Mouse (Mus musculus): ENCODE measurements at regions not wholly inside any gene's neighbourhood (a gene's known extent, or its start where the extent isn't known, plus 50 kb on each side); places are given as distances from the start of the nearest gene placed in this dataset.

GRCm38 (mm10) chr7:83251995-83252563 lies 332.6 kb upstream of the Tmc3 start:
- Histone ChIP-seq H3K36me3 (ENCODE audit: control insufficient read depth, insufficient read depth, low read length) (no peaks in the 10 kb centered on the region), H3K4me1 (ENCODE audit: control insufficient read depth, insufficient read depth, low read length) (no peaks in the 10 kb centered on the region), H3K27me3 (ENCODE audit: control insufficient read depth, insufficient read depth, low read length) (no peaks in the 10 kb centered on the region), H3K4me3 (ENCODE audit: low read depth, low read length) (no peak overlapping the region), H3K9ac (ENCODE audit: low read depth, low read length) (no peak overlapping the region), H3K4me2 (no peak overlapping the region), H3K9me3 (replicated peaks; ENCODE audit: control insufficient read depth, low read length) (no peaks in the 10 kb centered on the region), H3K27ac (ENCODE audit: low read depth, low read length) (no peak overlapping the region)
- no peak for ATAC-seq (replicated peaks; ENCODE audit: insufficient number of reproducible peaks, low FRiP score, low TSS enrichment)
- WGBS (ENCODE audit: insufficient replicate concordance), result 78% methylated on average over 8 of the region's 8 CpGs

- no peak for ATAC-seq (replicated peaks; ENCODE audit: insufficient number of reproducible peaks, low FRiP score, low TSS enrichment)
- Histone ChIP-seq H3K4me3 (ENCODE audit: low read depth, low read length) (no peak overlapping the region), H3K4me2 (no peak overlapping the region), H3K9ac (ENCODE audit: low read depth, low read length) (no peak overlapping the region), H3K27me3 (ENCODE audit: control insufficient read depth, insufficient read depth, low read length) (no peaks in the 10 kb centered on the region), H3K4me1 (ENCODE audit: control insufficient read depth, insufficient read depth, low read length) (no peaks in the 10 kb centered on the region), H3K9me3 (replicated peaks; ENCODE audit: control insufficient read depth, low read length) (no peaks in the 10 kb centered on the region), H3K36me3 (ENCODE audit: control insufficient read depth, insufficient read depth, low read length) (no peaks in the 10 kb centered on the region), H3K27ac (ENCODE audit: low read depth, low read length) (no peak overlapping the region)
- WGBS (ENCODE audit: insufficient replicate concordance), result 74% methylated on average over 9 of the region's 9 CpGs
These were observed 331.7 kb upstream of the Tmc3 start for GRCm38 (mm10) chr7:83253001-83253400.

- Histone ChIP-seq H3K36me3 (ENCODE audit: control insufficient read depth, insufficient read depth, low read length) (no peaks in the 10 kb centered on the region), H3K9ac (ENCODE audit: low read depth, low read length) (no peak overlapping the region), H3K27ac (ENCODE audit: low read depth, low read length) (no peak overlapping the region), H3K4me1 (ENCODE audit: control insufficient read depth, insufficient read depth, low read length) (no peaks in the 10 kb centered on the region), H3K4me3 (ENCODE audit: low read depth, low read length) (no peak overlapping the region), H3K4me2 (no peak overlapping the region), H3K27me3 (ENCODE audit: control insufficient read depth, insufficient read depth, low read length) (no peaks in the 10 kb centered on the region), H3K9me3 (replicated peaks; ENCODE audit: control insufficient read depth, low read length) (no peaks in the 10 kb centered on the region)
- 73% methylated on average over 3 of the region's 3 CpGs for WGBS (ENCODE audit: insufficient replicate concordance)
- ATAC-seq (replicated peaks; ENCODE audit: insufficient number of reproducible peaks, low FRiP score, low TSS enrichment), result no peak
These were observed 331.3 kb upstream of the Tmc3 start for GRCm38 (mm10) chr7:83253432-83253831.

- no peak overlapping the region for H3K9ac ChIP-seq (ENCODE audit: low read depth, low read length)
- H3K4me2 ChIP-seq, result no peak overlapping the region
- H3K27me3 ChIP-seq (ENCODE audit: control insufficient read depth, insufficient read depth, low read length), result no peaks in the 10 kb centered on the region
- H3K36me3 ChIP-seq (ENCODE audit: control insufficient read depth, insufficient read depth, low read length), result no peaks in the 10 kb centered on the region
- 76% methylated on average over 4 of the region's 4 CpGs for WGBS (ENCODE audit: insufficient replicate concordance)
- H3K9me3 ChIP-seq (replicated peaks; ENCODE audit: control insufficient read depth, low read length), result no peaks in the 10 kb centered on the region
- no peak for ATAC-seq (replicated peaks; ENCODE audit: insufficient number of reproducible peaks, low FRiP score, low TSS enrichment)
- no peaks in the 10 kb centered on the region for H3K4me1 ChIP-seq (ENCODE audit: control insufficient read depth, insufficient read depth, low read length)
- no peak overlapping the region for H3K4me3 ChIP-seq (ENCODE audit: low read depth, low read length)
- no peak overlapping the region for H3K27ac ChIP-seq (ENCODE audit: low read depth, low read length)
These were observed 330.3 kb upstream of the Tmc3 start for GRCm38 (mm10) chr7:83254411-83254810.

- ATAC-seq (replicated peaks; ENCODE audit: insufficient number of reproducible peaks, low FRiP score, low TSS enrichment), result no peak
- Histone ChIP-seq H3K9ac (ENCODE audit: low read depth, low read length) (no peak overlapping the region), H3K4me2 (no peak overlapping the region), H3K27me3 (ENCODE audit: control insufficient read depth, insufficient read depth, low read length) (no peaks in the 10 kb centered on the region), H3K36me3 (ENCODE audit: control insufficient read depth, insufficient read depth, low read length) (no peaks in the 10 kb centered on the region), H3K4me1 (ENCODE audit: control insufficient read depth, insufficient read depth, low read length) (no peaks in the 10 kb centered on the region), H3K27ac (ENCODE audit: low read depth, low read length) (no peak overlapping the region), H3K4me3 (ENCODE audit: low read depth, low read length) (no peak overlapping the region), H3K9me3 (replicated peaks; ENCODE audit: control insufficient read depth, low read length) (no peaks in the 10 kb centered on the region)
- 75% methylated on average over 6 of the region's 6 CpGs for WGBS (ENCODE audit: insufficient replicate concordance)
These were observed 328.4 kb upstream of the Tmc3 start for GRCm38 (mm10) chr7:83256236-83256784.

- Histone ChIP-seq H3K4me2 (no peak overlapping the region), H3K27ac (ENCODE audit: low read depth, low read length) (no peak overlapping the region), H3K4me3 (ENCODE audit: low read depth, low read length) (no peak overlapping the region), H3K36me3 (ENCODE audit: control insufficient read depth, insufficient read depth, low read length) (no peaks in the 10 kb centered on the region), H3K9ac (ENCODE audit: low read depth, low read length) (no peak overlapping the region), H3K4me1 (ENCODE audit: control insufficient read depth, insufficient read depth, low read length) (no peaks in the 10 kb centered on the region), H3K27me3 (ENCODE audit: control insufficient read depth, insufficient read depth, low read length) (no peaks in the 10 kb centered on the region), H3K9me3 (replicated peaks; ENCODE audit: control insufficient read depth, low read length) (no peaks in the 10 kb centered on the region)
- no peak for ATAC-seq (replicated peaks; ENCODE audit: insufficient number of reproducible peaks, low FRiP score, low TSS enrichment)
- 72% methylated on average over 2 of the region's 2 CpGs for WGBS (ENCODE audit: insufficient replicate concordance)
These were observed 326.3 kb upstream of the Tmc3 start for GRCm38 (mm10) chr7:83258363-83258916.

- H3K4me2 ChIP-seq, result no peak overlapping the region
- H3K9ac ChIP-seq (ENCODE audit: low read depth, low read length), result no peak overlapping the region
- ATAC-seq (replicated peaks; ENCODE audit: insufficient number of reproducible peaks, low FRiP score, low TSS enrichment), result no peak
- no peaks in the 10 kb centered on the region for H3K4me1 ChIP-seq (ENCODE audit: control insufficient read depth, insufficient read depth, low read length)
- H3K36me3 ChIP-seq (ENCODE audit: control insufficient read depth, insufficient read depth, low read length), result no peaks in the 10 kb centered on the region
- no peaks in the 10 kb centered on the region for H3K9me3 ChIP-seq (replicated peaks; ENCODE audit: control insufficient read depth, low read length)
- no peak overlapping the region for H3K4me3 ChIP-seq (ENCODE audit: low read depth, low read length)
- H3K27me3 ChIP-seq (ENCODE audit: control insufficient read depth, insufficient read depth, low read length), result no peaks in the 10 kb centered on the region
- H3K27ac ChIP-seq (ENCODE audit: low read depth, low read length), result no peak overlapping the region
These were observed 323.2 kb upstream of the Tmc3 start for GRCm38 (mm10) chr7:83261489-83261888.

GRCm38 (mm10) chr7:83289915-83290773 lies 294.6 kb upstream of the Tmc3 start:
- Histone ChIP-seq H3K9me3 (replicated peaks; ENCODE audit: control insufficient read depth, low read length) (no peaks in the 10 kb centered on the region), H3K36me3 (ENCODE audit: control insufficient read depth, insufficient read depth, low read length) (no peaks in the 10 kb centered on the region), H3K4me3 (ENCODE audit: low read depth, low read length) (no peak overlapping the region), H3K9ac (ENCODE audit: low read depth, low read length) (no peak overlapping the region), H3K27me3 (ENCODE audit: control insufficient read depth, insufficient read depth, low read length) (no peaks in the 10 kb centered on the region), H3K4me2 (no peak overlapping the region), H3K4me1 (ENCODE audit: control insufficient read depth, insufficient read depth, low read length) (no peaks in the 10 kb centered on the region; the same call in 1 of the 2 replicates), H3K27ac (ENCODE audit: low read depth, low read length) (no peak overlapping the region)
- WGBS (ENCODE audit: insufficient replicate concordance), result 43% methylated on average over 5 of the region's 5 CpGs
- ATAC-seq (replicated peaks; ENCODE audit: insufficient number of reproducible peaks, low FRiP score, low TSS enrichment), result no peak
